Mouse (Mus musculus) cerebellum, postnatal 25 days (tissue): ENCODE results near the gene Map2k5.
A peak's percentile ranks its signal among the peaks of the same experiment; 100 is the strongest.

Source experiments
- DNase-seq, 2 experiments: peaks; one replicate each; pipeline ENCODE4 v3.0.0; 2021; ENCODE audit warnings: mixed read lengths in 2 of 2

The Map2k5 gene

GRCm38 (mm10) chr9:63377270-63378142 lies at the start of gene Map2k5:
Gene Map2k5, minus strand, starts transcription at chr9:63377902.
- peak; percentile 96 for DNase-seq

GRCm38 (mm10) chr9:63421096-63421736 lies 43.5 kb upstream of the Map2k5 start:
- peak in 1 of 2 experiments; percentile 7 for DNase-seq

- DNase-seq: peak; percentile 14 to 15
These were observed 42.7 kb upstream of the Map2k5 start for GRCm38 (mm10) chr9:63420396-63420795.

GRCm38 (mm10) chr9:63400176-63400575 lies 22.5 kb upstream of the Map2k5 start:
- DNase-seq: no peak

- no peak for DNase-seq
These were observed 21.7 kb upstream of the Map2k5 start for GRCm38 (mm10) chr9:63399463-63399815.

GRCm38 (mm10) chr9:63398611-63399462 lies 21.1 kb upstream of the Map2k5 start, which contains the start of gene 2300009A05Rik:
Gene 2300009A05Rik, minus strand, starts transcription at chr9:63399246.
- peak; percentile 98 for DNase-seq

- DNase-seq: peak; percentile 19 to 46
These were observed 17.9 kb upstream of the Map2k5 start for GRCm38 (mm10) chr9:63395612-63396011.

- DNase-seq: no peak
These were observed 13.6 kb upstream of the Map2k5 start for GRCm38 (mm10) chr9:63391307-63391706.

GRCm38 (mm10) chr9:63382761-63383160 lies 5.1 kb upstream of the Map2k5 start:
- DNase-seq: no peak

- no peak for DNase-seq
These were observed 2.6 kb upstream of the Map2k5 start for GRCm38 (mm10) chr9:63380326-63380725.

- DNase-seq: no peak
These were observed 472 bp upstream of the Map2k5 start for GRCm38 (mm10) chr9:63378174-63378573.

GRCm38 (mm10) chr9:63373315-63373714 lies 4.4 kb downstream of the Map2k5 start:
- DNase-seq: no peak

GRCm38 (mm10) chr9:63372541-63372940 lies 5.2 kb downstream of the Map2k5 start:
- DNase-seq: peak; percentile 67 to 77

GRCm38 (mm10) chr9:63360410-63360809 lies 17.3 kb downstream of the Map2k5 start:
- DNase-seq: no peak

- no peak for DNase-seq
These were observed 18.7 kb downstream of the Map2k5 start for GRCm38 (mm10) chr9:63359016-63359415.

- DNase-seq: no peak
These were observed 21.0 kb downstream of the Map2k5 start for GRCm38 (mm10) chr9:63356721-63357120.

- DNase-seq: no peak
These were observed 21.4 kb downstream of the Map2k5 start for GRCm38 (mm10) chr9:63356278-63356677.

- no peak for DNase-seq
These were observed 23.5 kb downstream of the Map2k5 start for GRCm38 (mm10) chr9:63354168-63354567.

GRCm38 (mm10) chr9:63350030-63350429 lies 27.7 kb downstream of the Map2k5 start:
- peak in 1 of 2 experiments; percentile 25 for DNase-seq

GRCm38 (mm10) chr9:63349241-63349640 lies 28.5 kb downstream of the Map2k5 start:
- no peak for DNase-seq

GRCm38 (mm10) chr9:63348146-63348545 lies 29.6 kb downstream of the Map2k5 start:
- DNase-seq: peak; percentile 57 to 60

GRCm38 (mm10) chr9:63346029-63346428 lies 31.7 kb downstream of the Map2k5 start:
- DNase-seq: peak; percentile 74 to 76

- no peak for DNase-seq
These were observed 35.9 kb downstream of the Map2k5 start for GRCm38 (mm10) chr9:63341761-63342160.
